Mouse (Mus musculus) limb, embryonic 14.5 days (tissue): ENCODE measurements at regions not wholly inside any gene's neighbourhood (a gene's known extent, or its start where the extent isn't known, plus 50 kb on each side); places are given as distances from the start of the nearest gene placed in this dataset.

Experiments used
- ATAC-seq: fragments of 200-750 bp; cut with Nextera tagmentation; 2 replicates; pipeline ENCODE4 v1.8.0; 2017; ENCODE audit warnings: low read depth, moderate number of reproducible peaks, moderate TSS enrichment; ENCODE audit not compliant: low FRiP score
- DNase-seq: peaks from one replicate; pipeline ENCODE4 v3.0.0-alpha.2; 2015; ENCODE audit warnings: low spot score
- H3K27ac ChIP-seq: fragments of 300-500 bp; sonication (generic); replicated peaks from 2 replicates; pipeline ENCODE4 v1.5.1; 2014; ENCODE audit warnings: low read depth, mild to moderate bottlenecking, low read length, moderate library complexity, mixed read lengths
- H3K27me3 ChIP-seq: fragments of 300-500 bp; sonication (generic); 2 replicates; pipeline ENCODE4 v1.6.1; 2014; ENCODE audit warnings: low read length, mixed read lengths; ENCODE audit not compliant: control insufficient read depth, insufficient read depth
- H3K36me3 ChIP-seq: fragments of 300-500 bp; sonication (generic); 2 replicates; pipeline ENCODE4 v1.6.1; 2014; ENCODE audit warnings: mild to moderate bottlenecking, low read length, moderate library complexity, mixed read lengths; ENCODE audit not compliant: control insufficient read depth, insufficient read depth
- H3K4me1 ChIP-seq: fragments of 300-500 bp; sonication (generic); 2 replicates; pipeline ENCODE4 v1.6.1; 2014; ENCODE audit warnings: antibody characterized with exemption, low read length, mixed read lengths; ENCODE audit not compliant: control insufficient read depth, insufficient read depth
- H3K4me2 ChIP-seq: fragments of 300-500 bp; sonication (generic); replicated peaks from 2 replicates; pipeline ENCODE4 v1.6.1; 2014; ENCODE audit warnings: low read depth, mild to moderate bottlenecking, low read length, moderate library complexity; ENCODE audit not compliant: severe bottlenecking
- H3K4me3 ChIP-seq: fragments of 300-500 bp; sonication (generic); replicated peaks from 2 replicates; pipeline ENCODE4 v1.5.1; 2014; ENCODE audit warnings: low read length
- H3K9ac ChIP-seq: fragments of 300-500 bp; sonication (generic); 2 replicates; pipeline ENCODE4 v1.6.1; 2014; ENCODE audit warnings: mild to moderate bottlenecking, low read depth, low read length, moderate library complexity; ENCODE audit not compliant: severe bottlenecking
- H3K9me3 ChIP-seq: fragments of 300-500 bp; sonication (generic); 2 replicates; pipeline ENCODE4 v1.6.1; 2016; ENCODE audit warnings: low read length; ENCODE audit not compliant: control insufficient read depth
- POLR2A ChIP-seq: fragments of 200-500 bp; IDR thresholded peaks from 2 replicates; pipeline ENCODE4 v1.8.0; 2012; ENCODE audit warnings: inconsistent platforms, mild to moderate bottlenecking, moderate library complexity, borderline replicate concordance; ENCODE audit not compliant: insufficient read depth, insufficient read length; ENCODE audit errors: extremely low read depth
- WGBS: fragments of 180-500 bp; shearing (Covaris S2); extraction: QIAGEN DNeasy Blood & Tissue Kit; methylation state at CpG from one replicate; pipeline ENCODE4 v1.1.7; 2014; 5-methylcytosine and 5-hydroxymethylcytosine counted together

DNA sequence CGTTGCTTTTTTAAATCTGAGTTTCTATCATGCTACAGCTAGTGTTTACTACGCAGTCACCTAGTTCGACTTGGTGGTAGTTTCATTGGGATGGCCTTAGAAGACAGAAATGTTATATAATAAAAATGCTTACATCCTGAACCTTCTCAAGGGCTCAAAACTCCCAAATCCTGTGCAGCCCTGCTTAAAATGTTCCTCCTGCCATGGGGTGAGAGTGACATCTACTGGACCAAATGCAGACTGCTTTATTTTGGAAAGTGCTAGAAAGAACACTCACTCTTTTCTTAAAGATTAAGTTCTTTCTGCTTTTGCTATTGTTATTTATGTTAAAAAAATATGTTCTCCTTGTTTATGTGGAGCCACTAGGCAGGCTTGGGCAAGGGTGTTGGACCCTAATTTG lies 66.9 kb upstream of the Egfl6 start:
- no peaks in the 10 kb centered on the region for H3K9me3 ChIP-seq
- H3K9ac ChIP-seq, result no peak overlapping the region
- DNase-seq, result peak; percentile 33
- H3K27ac ChIP-seq, result no peak overlapping the region
- no peak for TF ChIP-seq POLR2A
- no peak for ATAC-seq
- H3K4me2 ChIP-seq, result no peak overlapping the region
- no peaks in the 10 kb centered on the region for H3K4me1 ChIP-seq
- H3K27me3 ChIP-seq, result no peaks in the 10 kb centered on the region
- H3K4me3 ChIP-seq, result no peak overlapping the region
- H3K36me3 ChIP-seq, result no peaks in the 10 kb centered on the region
- 60% methylated on average over 3 of the region's 3 CpGs for WGBS

DNA sequence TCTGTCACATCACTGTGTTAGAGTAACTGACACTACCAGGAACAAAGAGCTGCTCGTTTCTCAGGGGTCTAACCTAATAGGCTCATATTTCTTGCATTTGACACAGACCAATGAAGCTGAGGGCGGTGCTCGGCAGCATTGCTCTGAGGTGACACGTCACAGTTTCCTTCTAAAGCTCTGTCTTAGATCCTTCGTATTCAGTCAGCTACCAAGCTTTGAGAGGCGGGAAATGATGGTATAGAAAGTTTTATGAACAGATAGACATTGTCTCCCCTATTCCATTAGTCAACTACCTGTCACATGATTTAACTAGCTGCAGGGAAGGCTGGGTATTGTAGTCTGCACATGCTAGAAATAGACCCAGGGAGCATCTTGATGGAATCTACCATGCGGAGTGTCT lies 60.2 kb upstream of the Egfl6 start:
- Histone ChIP-seq H3K27ac (no peak overlapping the region), H3K27me3 (no peaks in the 10 kb centered on the region), H3K4me2 (no peak overlapping the region), H3K4me1 (no peaks in the 10 kb centered on the region), H3K9me3 (no peaks in the 10 kb centered on the region), H3K4me3 (no peak overlapping the region), H3K36me3 (no peaks in the 10 kb centered on the region), H3K9ac (no peak overlapping the region)
- 45% methylated on average over 7 of the region's 7 CpGs for WGBS
- no peak for DNase-seq
- ATAC-seq, result no peak
- no peak for TF ChIP-seq POLR2A

DNA sequence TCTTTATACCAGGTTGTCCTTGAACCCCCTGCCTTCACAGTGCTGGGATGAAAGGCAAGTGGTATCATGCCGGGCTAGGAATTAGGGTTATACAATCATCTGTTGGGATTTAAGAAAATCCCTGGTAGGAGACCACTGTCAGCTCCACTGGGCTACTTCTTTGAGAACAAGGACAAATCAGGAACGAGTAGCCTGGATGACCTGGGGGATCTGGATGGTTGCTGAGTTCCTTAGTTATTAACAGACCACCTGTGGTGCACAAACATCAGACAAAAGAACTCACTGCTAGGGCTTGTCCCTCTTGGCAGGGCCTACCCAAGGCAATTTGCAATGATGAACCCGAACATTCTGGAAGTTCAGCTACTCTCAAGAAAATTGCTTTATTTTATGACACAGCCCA lies 55.7 kb upstream of the Egfl6 start:
- Histone ChIP-seq H3K36me3 (no peaks in the 10 kb centered on the region), H3K4me1 (no peaks in the 10 kb centered on the region), H3K9ac (no peak overlapping the region), H3K4me2 (no peak overlapping the region), H3K4me3 (no peak overlapping the region), H3K27me3 (no peaks in the 10 kb centered on the region), H3K9me3 (no peaks in the 10 kb centered on the region), H3K27ac (no peak overlapping the region)
- ATAC-seq (no peak), DNase-seq (no peak)
- TF ChIP-seq POLR2A, result no peak
- 78% methylated on average over 3 of the region's 3 CpGs for WGBS

DNA sequence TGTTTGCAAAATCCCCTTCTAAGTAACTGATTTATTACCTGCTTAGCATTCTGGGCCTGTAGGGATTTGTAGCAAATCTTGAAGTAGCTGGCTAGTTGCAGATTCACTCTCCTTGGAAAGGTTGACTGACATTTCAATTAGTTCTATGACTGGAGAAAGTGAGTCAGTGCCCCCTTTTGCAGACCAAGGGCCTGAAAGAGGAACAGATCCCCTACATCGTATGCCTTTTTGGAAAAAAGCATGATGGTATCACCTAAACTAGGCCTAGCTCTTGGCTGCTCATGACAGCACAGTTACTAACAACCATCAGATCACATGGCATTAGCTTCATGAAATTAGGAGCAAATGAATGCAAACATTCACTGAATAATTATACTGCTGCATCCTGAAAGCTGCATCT lies 54.7 kb upstream of the Egfl6 start:
- Histone ChIP-seq H3K27me3 (no peaks in the 10 kb centered on the region), H3K27ac (no peak overlapping the region), H3K9me3 (no peaks in the 10 kb centered on the region), H3K36me3 (no peaks in the 10 kb centered on the region), H3K4me1 (no peaks in the 10 kb centered on the region), H3K9ac (no peak overlapping the region), H3K4me3 (no peak overlapping the region), H3K4me2 (no peak overlapping the region)
- no peak for ATAC-seq
- no peak for DNase-seq
- TF ChIP-seq POLR2A, result no peak
- WGBS, result 79% methylated on average over 1 of the region's 1 CpGs
